Mouse (Mus musculus) limb, embryonic 12.5 days (tissue): ENCODE measurements around the gene Larp1b. TPM values are rescaled to one million over a fixed set of nuclear protein-coding genes. Genes with fewer than 3 reads are reported as not detected.
A peak's percentile ranks its signal among the peaks of the same experiment; 100 is the strongest.

Experiments
- ATAC-seq: fragments of 200-750 bp; cut with Nextera tagmentation; 2 replicates; pipeline ENCODE4 v1.8.0; 2017; ENCODE audit warnings: low read depth, moderate TSS enrichment; ENCODE audit not compliant: insufficient number of reproducible peaks, insufficient read depth, low FRiP score, low TSS enrichment
- H3K27ac ChIP-seq: fragments of 300-500 bp; sonication (generic); 2 replicates; pipeline ENCODE4 v1.5.1; 2016; ENCODE audit warnings: mild to moderate bottlenecking, moderate library complexity
- H3K27me3 ChIP-seq: fragments of 300-500 bp; sonication (generic); 2 replicates; pipeline ENCODE4 v1.6.1; 2016; ENCODE audit warnings: mild to moderate bottlenecking, moderate library complexity
- H3K36me3 ChIP-seq: fragments of 300-500 bp; sonication (generic); 2 replicates; pipeline ENCODE4 v1.6.1; 2016; ENCODE audit warnings: mild to moderate bottlenecking, moderate library complexity
- H3K4me1 ChIP-seq: fragments of 300-500 bp; sonication (generic); replicated peaks from 2 replicates; pipeline ENCODE4 v1.6.1; 2016
- H3K4me2 ChIP-seq: fragments of 300-500 bp; sonication (generic); 2 replicates; pipeline ENCODE4 v1.6.1; 2016; ENCODE audit warnings: mild to moderate bottlenecking, moderate library complexity
- H3K4me3 ChIP-seq: fragments of 300-500 bp; sonication (generic); replicated peaks from 2 replicates; pipeline ENCODE4 v1.5.1; 2016; ENCODE audit warnings: mild to moderate bottlenecking
- H3K9ac ChIP-seq: fragments of 300-500 bp; sonication (generic); replicated peaks from 2 replicates; pipeline ENCODE4 v1.6.1; 2016; ENCODE audit warnings: mild to moderate bottlenecking, moderate library complexity
- H3K9me3 ChIP-seq: fragments of 300-500 bp; sonication (generic); 2 replicates; pipeline ENCODE4 v1.6.1; 2016; ENCODE audit warnings: mild to moderate bottlenecking, moderate library complexity
- WGBS: fragments of 180-500 bp; shearing (Covaris S2); methylation state at CpG from one replicate; pipeline ENCODE4 v1.1.7; 2016; 5-methylcytosine and 5-hydroxymethylcytosine counted together
- polyA plus RNA-seq: library from polyadenylated mRNA; unstranded; fragments of >200 nt; fragmentation: Nextera tagmentation; extraction: Ambion mirVana; gene quantifications from 2 replicates; pipeline ENCODE4 v1.2.1, GENCODE M21; 2016

Larp1b gene
- polyA plus RNA-seq, 1 experiment from 2014 or later = 0.85 TPM

- 2% methylated on average over 6 of the region's 6 CpGs for WGBS
Observed at GRCm38 (mm10) chr3:41083790-41084112, 134.1 kb downstream of the Larp1b start.

GRCm38 (mm10) chr3:41084421-41084820 is 134.8 kb downstream of the Larp1b start:
- WGBS = 87% methylated on average over 5 of the region's 5 CpGs
- no peaks in the 10 kb centered on the region for H3K9me3 ChIP-seq
- peak overlapping the region; percentile 67; the same call in 1 of the 2 replicates for H3K4me2 ChIP-seq
- peak overlapping the region; percentile 90; the same call in 1 of the 2 replicates for H3K4me3 ChIP-seq
- no peak overlapping the region for H3K27ac ChIP-seq
- no peaks in the 10 kb centered on the region for H3K36me3 ChIP-seq
- peaks cover 19% of the 10 kb centered on the region for H3K4me1 ChIP-seq
- H3K27me3 ChIP-seq = no peaks in the 10 kb centered on the region
- ATAC-seq = no peak
- no peak overlapping the region for H3K9ac ChIP-seq

More at GRCm38 (mm10) chr3:41083790-41084112, 134.1 kb downstream of the Larp1b start:
- H3K9ac ChIP-seq = peak overlapping the region; percentile 74
- H3K36me3 ChIP-seq = no peaks in the 10 kb centered on the region; the same call in 1 of the 2 replicates
- H3K27me3 ChIP-seq = no peaks in the 10 kb centered on the region
- ATAC-seq = peak; percentile 27; the same call in 1 of the 2 replicates
- no peaks in the 10 kb centered on the region for H3K9me3 ChIP-seq
- H3K4me3 ChIP-seq = peak overlapping the region; percentile 90
- H3K27ac ChIP-seq = peak overlapping the region; percentile 92
- peak overlapping the region; percentile 67 for H3K4me2 ChIP-seq
- peaks cover 19% of the 10 kb centered on the region for H3K4me1 ChIP-seq

- Histone ChIP-seq H3K9ac (no peak overlapping the region), H3K9me3 (no peaks in the 10 kb centered on the region), H3K4me2 (no peak overlapping the region)
Observed at GRCm38 (mm10) chr3:41087071-41087470, 137.4 kb downstream of the Larp1b start.

More at GRCm38 (mm10) chr3:41087071-41087470, 137.4 kb downstream of the Larp1b start:
- H3K4me1 ChIP-seq = peaks cover 6% of the 10 kb centered on the region; the same call in 1 of the 2 replicates
- H3K4me3 ChIP-seq = no peak overlapping the region
- no peak for ATAC-seq
- no peak overlapping the region for H3K27ac ChIP-seq
- H3K27me3 ChIP-seq = no peaks in the 10 kb centered on the region
- no peaks in the 10 kb centered on the region for H3K36me3 ChIP-seq

Other genes starting within 250 kb of the Larp1b start
- gene Slc25a31, start 241.0 kb upstream of the Larp1b start, polyA plus RNA-seq = 0.19 and 0.47 TPM in 2 replicates
- gene Hspa4l, start 205.3 kb upstream of the Larp1b start, polyA plus RNA-seq = 3.9 and 4.1 TPM in 2 replicates
- gene Plk4, start 149.8 kb upstream of the Larp1b start, polyA plus RNA-seq = 68.8 and 74.5 TPM in 2 replicates
- 5.6 and 6.8 TPM in 2 replicates for gene Mfsd8, start 102.9 kb upstream of the Larp1b start, polyA plus RNA-seq
- 7.3 and 11.3 TPM in 2 replicates for gene Abhd18, start 102.9 kb upstream of the Larp1b start, polyA plus RNA-seq
- 0.14 and 0.23 TPM in 2 replicates for gene 1700034I23Rik, start 47.3 kb upstream of the Larp1b start, polyA plus RNA-seq
- gene Pgrmc2, start 133.2 kb downstream of the Larp1b start, polyA plus RNA-seq = 47.4 and 49.4 TPM in 2 replicates